ENCODE assay signal across 18 mouse cellular contexts in genomic region chr5:130925681-130926080, GRCm38 (mm10).
"Had no signal": no experiment of that assay in that cellular context is flagged by ENCODE, and none has a peak within 500 bp of the region (broad histone marks: within the 10 kb centered on the region; RNA-seq: fewer than 3 reads in every experiment).

No protein-coding gene starts in this region.

- H3K9ac ChIP-seq: lung, embryonic 14.5 days; midbrain, embryonic 12.5 days; neural tube, embryonic 13.5 days; neural tube, embryonic 15.5 days had no signal

- H3K27ac ChIP-seq: midbrain, embryonic 10.5 days; midbrain, embryonic 12.5 days; neural tube, embryonic 15.5 days had no signal

- H3K27me3 ChIP-seq: midbrain, embryonic 12.5 days; neural tube, embryonic 13.5 days; neural tube, embryonic 15.5 days had no signal

- H3K4me3 ChIP-seq: midbrain, embryonic 10.5 days; midbrain, embryonic 12.5 days; myocyte; neural tube, embryonic 13.5 days; neural tube, embryonic 15.5 days had no signal

- H3K9me3 ChIP-seq: midbrain, embryonic 10.5 days; neural tube, embryonic 13.5 days; neural tube, embryonic 15.5 days had no signal

- H3K4me2 ChIP-seq: lung, embryonic 14.5 days; midbrain, embryonic 12.5 days; neural tube, embryonic 13.5 days; neural tube, embryonic 15.5 days had no signal

- ATAC-seq: midbrain, embryonic 16.5 days had no signal

- H3K36me3 ChIP-seq: midbrain, embryonic 10.5 days; midbrain, embryonic 12.5 days; neural tube, embryonic 13.5 days; neural tube, embryonic 15.5 days had no signal

- DNase-seq: lung, embryonic 14.5 days; lung, postnatal 10 days; lung, postnatal 4 days; midbrain, embryonic 14.5 days; retina, postnatal 1 day; right cerebral cortex, adult 18-20 months; right cerebral cortex, postnatal 25 days; right cerebral cortex, postnatal 4 days; spleen, adult 18-20 months; thymus, adult 18-20 months; thymus, postnatal 14 days; thymus, postnatal 36 days had no signal
